In genomic region chr2:142698650-142699049, GRCm38 (mm10) we compare ENCODE assay signal across 8 mouse cellular contexts.
DNase-seq lines count a peak whose midpoint lies in the region; ATAC-seq and TF ChIP-seq lines count a peak whose summit lies in the region.

No protein-coding gene starts in this region.

- no peaks in the 10 kb centered on the region for H3K27me3 ChIP-seq in lung, embryonic 15.5 days
- H3K27me3 ChIP-seq in lung, postnatal 0 days (replicated peaks; ENCODE audit: insufficient read depth, low read length) = no peaks in the 10 kb centered on the region
- no peaks in the 10 kb centered on the region for H3K27me3 ChIP-seq in heart, embryonic 14.5 days (ENCODE audit: control insufficient read depth, insufficient read depth, low read length)

- H3K9me3 ChIP-seq in lung, embryonic 15.5 days = no peaks in the 10 kb centered on the region
- no peaks in the 10 kb centered on the region for H3K9me3 ChIP-seq in lung, postnatal 0 days (ENCODE audit: low read length)
- H3K9me3 ChIP-seq in heart, embryonic 14.5 days (ENCODE audit: control insufficient read depth, low read length) = no peaks in the 10 kb centered on the region

- ATAC-seq in lung, embryonic 15.5 days (ENCODE audit: borderline replicate concordance, extremely low read depth, low FRiP score, low TSS enrichment) = peak; percentile 62; the same call in 1 of the 2 replicates
- ATAC-seq in lung, postnatal 0 days = no peak
- peak; percentile 78; the same call in 1 of the 2 replicates for ATAC-seq in heart, embryonic 14.5 days (ENCODE audit: insufficient number of reproducible peaks, insufficient read depth, low FRiP score, low read depth)

- no peak overlapping the region for H3K9ac ChIP-seq in lung, embryonic 15.5 days
- no peak overlapping the region for H3K9ac ChIP-seq in lung, postnatal 0 days (replicated peaks; ENCODE audit: low read depth)
- H3K9ac ChIP-seq in heart, embryonic 14.5 days (ENCODE audit: low read length) = no peak overlapping the region

- H3K36me3 ChIP-seq in lung, embryonic 15.5 days = no peaks in the 10 kb centered on the region
- H3K36me3 ChIP-seq in lung, postnatal 0 days (ENCODE audit: insufficient read depth, low read length) = no peaks in the 10 kb centered on the region
- peaks cover 13% of the 10 kb centered on the region; the same call in 1 of the 2 replicates for H3K36me3 ChIP-seq in heart, embryonic 14.5 days (ENCODE audit: control insufficient read depth, insufficient read depth, low read length)

- peak; percentile 43 for DNase-seq in adrenal gland, postnatal 14 days
- no peak for DNase-seq in adrenal gland, adult 8-10 months
- DNase-seq in lung, postnatal 0 days (ENCODE audit: low spot score) = no peak
- DNase-seq in left cerebral cortex, postnatal 4 days = peak; percentile 93
- DNase-seq in embryo, embryonic 9.5 days (ENCODE audit: extremely low spot score) = no peak
- no peak for DNase-seq in testis, postnatal 10 days (ENCODE audit: low spot score)

- H3K4me2 ChIP-seq in lung, embryonic 15.5 days = no peak overlapping the region
- no peak overlapping the region for H3K4me2 ChIP-seq in lung, postnatal 0 days (replicated peaks; ENCODE audit: low read depth, low read length)
- no peak overlapping the region for H3K4me2 ChIP-seq in heart, embryonic 14.5 days (ENCODE audit: low read length)

- TF ChIP-seq CTCF in lung, postnatal 0 days (IDR thresholded peaks at IDR 0.05) = no peak

- no peak for TF ChIP-seq EP300 in lung, postnatal 0 days (IDR thresholded peaks at IDR 0.05)

- H3K4me3 ChIP-seq in lung, embryonic 15.5 days = no peak overlapping the region
- no peak overlapping the region for H3K4me3 ChIP-seq in lung, postnatal 0 days (ENCODE audit: low read depth, low read length)
- H3K4me3 ChIP-seq in heart, embryonic 14.5 days (ENCODE audit: control insufficient read depth in 1 of 2, insufficient read depth in 1 of 2, low read depth in 1 of 2, low read length in 2 of 2) = no peak overlapping the region

- 0 out of 2 replicates have a peak overlapping the region, but pooled peaks have one; percentile 17 for H3K27ac ChIP-seq in lung, embryonic 15.5 days
- no peak overlapping the region for H3K27ac ChIP-seq in lung, postnatal 0 days (ENCODE audit: low read length)
- no peak overlapping the region for H3K27ac ChIP-seq in heart, embryonic 14.5 days (replicated peaks in 1 of 2; ENCODE audit: control insufficient read depth in 1 of 2, insufficient read depth in 1 of 2, low read depth in 2 of 2, low read length in 2 of 2)

- WGBS in lung, embryonic 15.5 days = 34% methylated on average over 3 of the region's 3 CpGs
- 41% methylated on average over 3 of the region's 3 CpGs for WGBS in lung, postnatal 0 days
- whole genome bisulfite sequencing in heart, embryonic 14.5 days = 37% methylated on average over 3 of the region's 3 CpGs

- intact Hi-C loops in left cerebral cortex, postnatal 4 days (cut with DNase I) = no loop called here

- H3K4me1 ChIP-seq in lung, embryonic 15.5 days = peaks cover 23% of the 10 kb centered on the region
- no peaks in the 10 kb centered on the region for H3K4me1 ChIP-seq in lung, postnatal 0 days (ENCODE audit: insufficient read depth, low read depth, low read length)
- peaks cover 5 to 10% of the 10 kb centered on the region in 2 experiments; a peak in 3 of 4 replicates for H3K4me1 ChIP-seq in heart, embryonic 14.5 days (ENCODE audit: control insufficient read depth in 2 of 2, insufficient read depth in 2 of 2, low read length in 2 of 2)

Comparison
In these comparisons a context has a peak if more than half of its experiments do, and no peak if none do; other contexts are left out.
1. DNase-seq: peak in adrenal gland, postnatal 14 days (single experiment) and left cerebral cortex, postnatal 4 days (single experiment); none in adrenal gland, adult 8-10 months (single experiment), lung, postnatal 0 days (single experiment), embryo, embryonic 9.5 days (single experiment) and testis, postnatal 10 days (single experiment).